Mouse (Mus musculus): ENCODE measurements at regions not wholly inside any gene's neighbourhood (a gene's known extent, or its start where the extent isn't known, plus 50 kb on each side); places are given as distances from the start of the nearest gene placed in this dataset.

- TF ChIP-seq TAL1 (IDR thresholded peaks at IDR 0.05; ENCODE audit: low read length) (no peak), GATA1 (IDR thresholded peaks at IDR 0.05; ENCODE audit: low read length) (no peak)
Measured at GRCm38 (mm10) chr4:53314076-53314475, 126.1 kb upstream of the Slc44a1 start.

All from erythroblast, embryonic 14.5 days (primary cell).